Mouse (Mus musculus): ENCODE data around the gene Cib1.

Gene Cib1

DNA sequence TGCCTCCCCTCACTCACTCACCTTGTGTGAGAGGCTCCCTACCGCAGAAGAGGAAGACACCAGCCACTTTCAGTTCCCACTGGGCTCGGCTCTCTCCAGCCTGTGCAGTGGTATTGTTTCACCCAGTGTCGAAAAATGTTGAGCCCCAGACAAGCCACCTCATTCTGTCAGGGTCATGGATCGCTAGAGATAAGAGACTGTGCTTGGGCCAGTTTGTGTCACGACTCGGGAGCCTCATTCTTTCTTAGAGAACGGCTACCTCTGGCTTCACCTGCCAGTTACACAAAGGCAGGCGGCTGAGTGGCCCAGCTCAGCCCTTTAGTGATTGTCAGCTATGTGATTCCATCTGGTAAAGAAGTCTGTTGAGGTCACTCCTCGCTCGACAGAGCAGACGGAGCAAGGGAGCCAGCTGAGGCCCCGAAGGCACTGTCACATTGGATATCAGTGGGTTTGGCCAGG, 28.9 kb downstream of the Cib1 start:
- TF ChIP-seq CTCF (conservative IDR thresholded peaks at IDR 0.05; ENCODE audit: low read length) (no peak), POU5F1 (IDR thresholded peaks at IDR 0.05; ENCODE audit: borderline replicate concordance, low read length) (no peak), NANOG (IDR thresholded peaks at IDR 0.05; ENCODE audit: borderline replicate concordance, low read length) (no peak)
- no peaks in the 10 kb centered on the region for H3K27me3 ChIP-seq (ENCODE audit: insufficient read depth, low read length)

DNA sequence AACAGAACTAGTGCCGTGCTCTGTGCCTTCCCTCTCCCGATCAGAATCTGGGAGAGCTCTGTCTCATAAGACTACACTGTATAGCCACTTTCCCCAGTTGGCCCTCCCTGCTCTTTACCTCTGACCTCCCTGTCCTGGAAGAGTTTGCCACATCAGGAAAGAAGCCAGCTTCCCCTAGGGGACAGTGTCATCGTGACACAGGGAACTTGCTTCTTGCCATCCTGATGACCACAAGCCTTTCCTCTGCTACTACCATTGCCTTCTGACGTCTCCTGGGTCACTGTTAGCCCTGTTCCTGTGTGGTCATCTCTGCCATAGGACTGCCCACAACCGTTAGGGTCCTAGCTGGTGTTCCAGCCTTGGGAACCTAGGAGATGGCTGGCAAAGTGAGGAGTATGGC, 29.7 kb downstream of the Cib1 start:
- Histone ChIP-seq H3K27me3 (ENCODE audit: insufficient read depth, low read length) (no peaks in the 10 kb centered on the region), H3K9me3 (ENCODE audit: low read length) (no peaks in the 10 kb centered on the region), H3K36me3 (ENCODE audit: insufficient read depth, low read length) (peaks cover 83% of the 10 kb centered on the region), H3K4me1 (replicated peaks; ENCODE audit: low read depth, low read length) (peaks cover 90% of the 10 kb centered on the region), H3K4me3 (replicated peaks; ENCODE audit: low read length) (peak overlapping the region; percentile 94)
- no peak for TF ChIP-seq CTCF (conservative IDR thresholded peaks at IDR 0.05; ENCODE audit: low read length)
- TF ChIP-seq POU5F1 (IDR thresholded peaks at IDR 0.05; ENCODE audit: borderline replicate concordance, low read length) = no peak
- no peak for TF ChIP-seq NANOG (IDR thresholded peaks at IDR 0.05; ENCODE audit: borderline replicate concordance, low read length)

More for the DNA sequence above, 28.9 kb downstream of the Cib1 start:
- Histone ChIP-seq H3K4me3 (replicated peaks; ENCODE audit: low read length) (peak overlapping the region; percentile 94; the same call in 1 of the 2 replicates), H3K4me1 (replicated peaks; ENCODE audit: low read depth, low read length) (peaks cover 98% of the 10 kb centered on the region), H3K36me3 (ENCODE audit: insufficient read depth, low read length) (peaks cover 90% of the 10 kb centered on the region), H3K9me3 (ENCODE audit: low read length) (no peaks in the 10 kb centered on the region)

DNA sequence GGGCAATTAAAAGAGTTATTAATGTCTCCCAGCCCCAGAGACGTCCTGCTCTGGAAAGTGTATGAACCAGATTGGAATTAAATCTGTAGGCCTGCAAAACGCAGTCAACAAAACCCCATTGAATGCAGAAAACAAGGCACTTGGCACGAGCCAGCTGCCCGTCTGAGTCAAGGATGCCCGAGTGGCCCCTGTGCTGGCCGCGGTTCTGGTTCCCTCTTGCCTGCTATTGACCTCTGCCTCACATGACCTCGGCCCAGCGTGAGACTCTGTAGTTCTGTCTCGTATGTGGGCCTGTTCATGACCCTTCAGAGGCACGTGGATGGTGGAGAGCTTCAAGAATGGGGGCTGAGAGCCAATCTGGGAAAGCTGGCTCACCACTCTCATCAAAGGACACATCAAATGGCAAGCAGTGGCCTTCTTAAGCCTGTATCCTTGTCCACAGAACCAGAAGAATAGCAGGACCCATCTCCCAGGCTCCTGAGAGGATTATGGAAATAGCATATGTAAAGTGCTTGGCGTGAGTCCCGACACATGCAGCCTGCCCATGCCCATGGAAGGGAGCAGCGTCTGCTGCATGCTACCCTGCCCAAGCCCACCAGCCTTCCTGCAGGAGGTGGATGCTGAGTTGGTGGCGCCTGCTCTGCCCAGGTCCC, 30.6 kb downstream of the Cib1 start:
- Histone ChIP-seq H3K27me3 (ENCODE audit: insufficient read depth, low read length) (no peaks in the 10 kb centered on the region), H3K9me3 (ENCODE audit: low read length) (no peaks in the 10 kb centered on the region), H3K4me3 (replicated peaks; ENCODE audit: low read length) (peak overlapping the region; percentile 94), H3K4me1 (replicated peaks; ENCODE audit: low read depth, low read length) (peaks cover 90% of the 10 kb centered on the region), H3K36me3 (ENCODE audit: insufficient read depth, low read length) (peaks cover 75% of the 10 kb centered on the region)
- TF ChIP-seq NANOG (IDR thresholded peaks at IDR 0.05; ENCODE audit: borderline replicate concordance, low read length) (no peak), POU5F1 (IDR thresholded peaks at IDR 0.05; ENCODE audit: borderline replicate concordance, low read length) (no peak), CTCF (conservative IDR thresholded peaks at IDR 0.05; ENCODE audit: low read length) (no peak)

DNA sequence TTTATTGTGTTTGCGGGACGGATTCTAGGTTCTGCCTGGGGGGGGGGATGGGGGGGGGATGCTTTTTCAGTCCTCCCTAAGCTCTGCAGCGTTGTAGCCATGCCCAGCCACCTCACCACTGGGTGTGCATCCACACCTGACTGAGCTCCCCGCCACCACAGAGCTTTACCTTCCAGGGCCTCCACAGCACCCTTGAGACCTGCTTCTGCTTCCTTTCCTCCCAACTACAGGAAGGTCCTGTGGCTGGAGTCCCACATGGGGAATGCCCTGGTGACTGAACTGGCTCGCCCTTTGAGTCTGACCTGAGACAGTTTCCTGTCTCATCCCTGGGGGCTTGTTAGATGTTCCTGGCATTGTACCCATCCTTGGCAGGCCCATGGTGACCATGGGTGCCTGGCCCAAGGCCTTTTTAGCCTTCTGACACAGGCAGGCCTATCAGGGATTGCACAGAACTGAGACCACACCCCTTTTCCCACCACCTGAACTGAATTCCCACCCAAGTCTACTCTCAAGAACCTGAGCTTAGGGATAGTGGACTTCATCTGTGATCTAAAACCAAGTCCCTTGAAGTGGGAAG, 31.6 kb downstream of the Cib1 start:
- H3K27me3 ChIP-seq (ENCODE audit: insufficient read depth, low read length) = no peaks in the 10 kb centered on the region
- H3K9me3 ChIP-seq (ENCODE audit: low read length) = no peaks in the 10 kb centered on the region
- H3K36me3 ChIP-seq (ENCODE audit: insufficient read depth, low read length) = peaks cover 65% of the 10 kb centered on the region
- H3K4me3 ChIP-seq (replicated peaks; ENCODE audit: low read length) = peak overlapping the region; percentile 94
- H3K4me1 ChIP-seq (replicated peaks; ENCODE audit: low read depth, low read length) = peaks cover 88% of the 10 kb centered on the region
- no peak for TF ChIP-seq NANOG (IDR thresholded peaks at IDR 0.05; ENCODE audit: borderline replicate concordance, low read length)
- TF ChIP-seq CTCF (conservative IDR thresholded peaks at IDR 0.05; ENCODE audit: low read length) = no peak
- no peak for TF ChIP-seq POU5F1 (IDR thresholded peaks at IDR 0.05; ENCODE audit: borderline replicate concordance, low read length)

DNA sequence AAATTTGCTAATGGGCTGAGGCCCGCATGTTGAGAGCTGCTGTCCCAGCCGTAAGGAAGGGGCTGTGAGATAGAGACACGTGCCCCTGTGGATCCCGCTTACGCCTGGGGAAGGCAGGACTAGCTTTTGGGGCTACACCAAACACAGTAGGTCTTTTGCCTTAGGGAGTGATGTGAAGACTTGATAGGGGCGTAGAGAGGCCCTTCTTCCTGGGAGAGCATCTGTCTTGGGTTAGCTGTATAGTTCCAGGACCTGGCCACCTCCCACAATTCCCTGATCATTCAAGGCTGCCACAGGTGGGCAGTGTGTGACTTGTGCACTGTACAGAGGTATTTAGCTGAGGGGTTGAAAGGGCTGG, 32.0 kb downstream of the Cib1 start:
- Histone ChIP-seq H3K4me3 (replicated peaks; ENCODE audit: low read length) (peak overlapping the region; percentile 94), H3K4me1 (replicated peaks; ENCODE audit: low read depth, low read length) (peaks cover 88% of the 10 kb centered on the region)
- TF ChIP-seq NANOG (IDR thresholded peaks at IDR 0.05; ENCODE audit: borderline replicate concordance, low read length) (no peak), CTCF (conservative IDR thresholded peaks at IDR 0.05; ENCODE audit: low read length) (no peak)

DNA sequence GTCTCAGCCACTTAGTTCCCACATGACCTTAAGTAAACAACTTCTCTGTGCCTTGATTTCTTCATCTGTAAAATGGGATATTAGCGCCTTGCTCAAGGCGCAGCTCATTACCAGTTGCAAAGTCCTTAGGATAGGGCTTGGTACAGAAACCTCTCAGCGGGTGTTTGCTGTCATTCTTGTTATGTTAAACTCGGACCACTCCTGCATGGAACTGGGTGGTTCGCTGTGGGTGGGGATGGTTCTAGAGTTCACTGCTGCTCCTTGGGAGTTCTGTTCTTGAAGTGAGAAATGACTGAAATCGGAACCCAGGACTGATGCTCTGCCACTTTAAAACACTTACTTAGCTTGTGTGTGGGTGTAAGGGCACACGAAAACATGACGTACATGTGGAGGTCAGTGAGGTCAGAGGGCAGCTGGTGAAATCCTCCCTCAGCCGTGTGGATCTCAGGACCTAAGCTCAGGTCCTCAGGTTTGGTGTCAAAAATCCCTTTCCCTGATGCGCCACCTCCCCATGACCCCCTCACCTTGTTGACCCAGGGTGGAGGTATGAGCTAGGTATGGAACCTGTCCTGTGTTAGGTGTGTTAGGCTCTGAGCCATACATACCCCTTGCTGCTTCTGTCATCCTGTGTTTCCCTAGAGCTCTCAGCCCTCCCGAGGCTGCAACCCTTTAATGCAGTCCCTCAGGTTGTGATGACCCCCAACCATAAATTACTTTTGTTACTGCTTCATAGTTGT, 32.6 kb downstream of the Cib1 start:
- no peaks in the 10 kb centered on the region for H3K9me3 ChIP-seq (ENCODE audit: low read length)
- H3K4me1 ChIP-seq (replicated peaks; ENCODE audit: low read depth, low read length) = peaks cover 88% of the 10 kb centered on the region
- H3K27me3 ChIP-seq (ENCODE audit: insufficient read depth, low read length) = no peaks in the 10 kb centered on the region
- H3K4me3 ChIP-seq (replicated peaks; ENCODE audit: low read length) = peak overlapping the region; percentile 94
- TF ChIP-seq NANOG (IDR thresholded peaks at IDR 0.05; ENCODE audit: borderline replicate concordance, low read length) (no peak; the same call in 1 of the 2 replicates), POU5F1 (IDR thresholded peaks at IDR 0.05; ENCODE audit: borderline replicate concordance, low read length) (no peak), CTCF (conservative IDR thresholded peaks at IDR 0.05; ENCODE audit: low read length) (no peak)
- H3K36me3 ChIP-seq (ENCODE audit: insufficient read depth, low read length) = peaks cover 57% of the 10 kb centered on the region

More for the DNA sequence above, 32.0 kb downstream of the Cib1 start:
- Histone ChIP-seq H3K36me3 (ENCODE audit: insufficient read depth, low read length) (peaks cover 60% of the 10 kb centered on the region), H3K9me3 (ENCODE audit: low read length) (no peaks in the 10 kb centered on the region), H3K27me3 (ENCODE audit: insufficient read depth, low read length) (no peaks in the 10 kb centered on the region)

DNA sequence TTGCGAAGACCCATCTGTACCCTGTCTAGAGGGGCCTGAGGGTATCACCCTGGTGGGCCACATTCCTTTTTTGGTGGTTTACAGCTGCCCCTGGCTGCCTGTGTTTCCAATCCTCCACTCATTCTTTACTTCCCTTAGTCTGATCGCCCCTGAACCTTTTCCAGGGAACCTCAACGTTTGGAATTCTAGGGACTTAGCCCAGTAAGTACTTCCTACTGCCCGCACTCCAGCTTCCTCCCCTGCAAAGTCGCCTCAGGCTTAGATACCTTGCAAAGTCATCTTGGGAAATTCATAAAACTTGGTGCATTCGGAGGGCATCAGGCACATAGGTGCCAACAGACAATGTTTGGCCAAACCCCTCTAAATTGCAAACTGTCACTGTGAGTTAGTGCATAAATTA, 33.3 kb downstream of the Cib1 start:
- H3K9me3 ChIP-seq (ENCODE audit: low read length) = no peaks in the 10 kb centered on the region
- peak overlapping the region; percentile 94 for H3K4me3 ChIP-seq (replicated peaks; ENCODE audit: low read length)
- no peaks in the 10 kb centered on the region for H3K27me3 ChIP-seq (ENCODE audit: insufficient read depth, low read length)
- TF ChIP-seq NANOG (IDR thresholded peaks at IDR 0.05; ENCODE audit: borderline replicate concordance, low read length) = no peak
- TF ChIP-seq POU5F1 (IDR thresholded peaks at IDR 0.05; ENCODE audit: borderline replicate concordance, low read length) = no peak
- no peak for TF ChIP-seq CTCF (conservative IDR thresholded peaks at IDR 0.05; ENCODE audit: low read length)
- peaks cover 88% of the 10 kb centered on the region for H3K4me1 ChIP-seq (replicated peaks; ENCODE audit: low read depth, low read length)
- H3K36me3 ChIP-seq (ENCODE audit: insufficient read depth, low read length) = peaks cover 53% of the 10 kb centered on the region

DNA sequence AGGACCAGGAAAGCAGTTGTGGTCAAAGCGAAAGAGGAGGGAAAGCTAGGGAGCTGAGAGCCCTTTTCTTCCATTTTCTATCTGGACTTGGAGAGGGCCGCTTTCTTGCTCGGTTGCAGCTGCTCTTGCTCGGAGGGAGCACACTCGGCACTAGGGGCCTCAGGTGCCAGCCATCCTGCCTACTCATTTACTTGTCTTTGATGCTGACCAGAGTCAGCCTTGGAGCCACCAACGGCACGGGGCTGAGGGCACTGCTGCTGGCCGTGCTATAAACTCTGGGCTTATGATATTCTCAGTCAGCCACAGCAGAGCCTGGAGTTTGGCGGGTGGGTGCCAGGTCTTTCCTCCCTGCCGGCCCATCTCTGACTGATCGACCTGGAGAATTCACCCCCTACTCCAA, 33.8 kb downstream of the Cib1 start:
- Histone ChIP-seq H3K36me3 (ENCODE audit: insufficient read depth, low read length) (peaks cover 53% of the 10 kb centered on the region), H3K27me3 (ENCODE audit: insufficient read depth, low read length) (no peaks in the 10 kb centered on the region), H3K4me3 (replicated peaks; ENCODE audit: low read length) (peak overlapping the region; percentile 94), H3K4me1 (replicated peaks; ENCODE audit: low read depth, low read length) (peaks cover 88% of the 10 kb centered on the region), H3K9me3 (ENCODE audit: low read length) (no peaks in the 10 kb centered on the region)
- TF ChIP-seq CTCF (conservative IDR thresholded peaks at IDR 0.05; ENCODE audit: low read length) (no peak), POU5F1 (IDR thresholded peaks at IDR 0.05; ENCODE audit: borderline replicate concordance, low read length) (no peak), NANOG (IDR thresholded peaks at IDR 0.05; ENCODE audit: borderline replicate concordance, low read length) (no peak)
